Mouse (Mus musculus): Measurements from ENCODE around the gene Rgs7. TPM values are rescaled to one million over a fixed set of nuclear protein-coding genes. Genes with fewer than 3 reads are reported as not detected.

Rgs7 gene
- polyA plus RNA-seq, 1 experiment, result 0.07 TPM

- Histone ChIP-seq H3K36me3 (ENCODE audit: control insufficient read depth, insufficient read depth) (no peaks in the 10 kb centered on the region), H3K27me3 (ENCODE audit: control insufficient read depth, insufficient read depth, insufficient read length) (no peaks in the 10 kb centered on the region), H3K79me2 (ENCODE audit: control insufficient read depth, insufficient read depth) (no peaks in the 10 kb centered on the region), H3K79me3 (ENCODE audit: low read depth) (no peaks in the 10 kb centered on the region), H3K4me3 (ENCODE audit: insufficient read depth, poor library complexity, severe bottlenecking) (no peak overlapping the region), H3ac (ENCODE audit: control insufficient read depth, insufficient read length, low read depth) (no peak overlapping the region)
- no peak for TF ChIP-seq USF1 (IDR thresholded peaks at IDR 0.05; ENCODE audit: low read depth)
- no peak for TF ChIP-seq MYOG (IDR thresholded peaks at IDR 0.05; ENCODE audit: control insufficient read depth, extremely low read depth, insufficient read length)
Observed at GRCm38 (mm10) chr1:175035461-175035860, 456.8 kb downstream of the Rgs7 start.

GRCm38 (mm10) chr1:175032015-175032414, 460.3 kb downstream of the Rgs7 start:
- H3K79me2 ChIP-seq (ENCODE audit: control insufficient read depth, insufficient read depth), result no peaks in the 10 kb centered on the region
- no peaks in the 10 kb centered on the region for H3K36me3 ChIP-seq (ENCODE audit: control insufficient read depth, insufficient read depth)
- no peak overlapping the region for H3ac ChIP-seq (ENCODE audit: control insufficient read depth, insufficient read length, low read depth)
- no peaks in the 10 kb centered on the region for H3K27me3 ChIP-seq (ENCODE audit: control insufficient read depth, insufficient read depth, insufficient read length)
- no peak for TF ChIP-seq CEBPB (IDR thresholded peaks at IDR 0.05; ENCODE audit: low read depth)
- TF ChIP-seq USF1 (IDR thresholded peaks at IDR 0.05; ENCODE audit: low read depth), result no peak
- TF ChIP-seq FOSL1 (IDR thresholded peaks at IDR 0.05; ENCODE audit: insufficient read depth, low read length, poor library complexity, severe bottlenecking), result no peak
- TF ChIP-seq MAX (IDR thresholded peaks at IDR 0.05), result no peak
- no peak for TF ChIP-seq CTCF (IDR thresholded peaks at IDR 0.05; ENCODE audit: control insufficient read depth, insufficient read depth, insufficient read length)
- no peak overlapping the region for H3K4me3 ChIP-seq (ENCODE audit: insufficient read depth, poor library complexity, severe bottlenecking)
- no peaks in the 10 kb centered on the region for H3K79me3 ChIP-seq (ENCODE audit: low read depth)

DNA sequence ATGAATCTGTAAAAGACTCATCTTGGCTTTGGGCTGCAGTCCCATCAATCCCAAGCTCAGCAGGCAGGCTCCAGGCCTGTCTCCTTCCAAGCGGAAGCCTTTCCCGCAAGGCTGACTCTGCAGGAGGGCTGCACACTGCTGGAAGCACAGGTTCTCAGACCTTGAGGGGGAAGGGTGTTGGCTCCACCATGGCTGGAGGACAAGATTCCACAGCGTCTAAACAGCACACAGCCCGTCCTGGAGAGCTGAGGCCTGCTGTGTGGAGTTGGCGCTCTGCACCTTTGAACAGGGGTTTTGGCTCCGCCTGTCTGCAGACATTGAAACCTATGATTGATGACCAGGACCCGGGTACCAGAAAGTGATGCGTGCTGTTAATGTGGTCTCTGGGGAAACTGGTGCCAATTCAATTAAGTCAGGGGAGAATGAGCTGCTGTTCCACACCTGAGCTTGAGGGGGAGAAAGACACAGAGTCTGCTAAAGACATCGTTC, 463.5 kb downstream of the Rgs7 start:
- Histone ChIP-seq H3K27me3 (ENCODE audit: control insufficient read depth, insufficient read depth, insufficient read length) (no peaks in the 10 kb centered on the region), H3K4me3 (ENCODE audit: insufficient read depth, poor library complexity, severe bottlenecking) (no peak overlapping the region), H3K36me3 (ENCODE audit: control insufficient read depth, insufficient read depth) (no peaks in the 10 kb centered on the region), H3K79me3 (ENCODE audit: low read depth) (no peaks in the 10 kb centered on the region), H3ac (ENCODE audit: control insufficient read depth, insufficient read length, low read depth) (no peak overlapping the region), H3K79me2 (ENCODE audit: control insufficient read depth, insufficient read depth) (no peaks in the 10 kb centered on the region)
- TF ChIP-seq CEBPB (IDR thresholded peaks at IDR 0.05; ENCODE audit: low read depth) (no peak), CTCF (IDR thresholded peaks at IDR 0.05; ENCODE audit: control insufficient read depth, insufficient read depth, insufficient read length) (no peak), USF1 (IDR thresholded peaks at IDR 0.05; ENCODE audit: low read depth) (no peak), FOSL1 (IDR thresholded peaks at IDR 0.05; ENCODE audit: insufficient read depth, low read length, poor library complexity, severe bottlenecking) (no peak), MYOD1 (IDR thresholded peaks at IDR 0.05; ENCODE audit: control insufficient read depth, insufficient read length, low read depth) (no peak), MAX (IDR thresholded peaks at IDR 0.05) (no peak), MYOG (IDR thresholded peaks at IDR 0.05; ENCODE audit: control insufficient read depth, extremely low read depth, insufficient read length) (no peak)

DNA sequence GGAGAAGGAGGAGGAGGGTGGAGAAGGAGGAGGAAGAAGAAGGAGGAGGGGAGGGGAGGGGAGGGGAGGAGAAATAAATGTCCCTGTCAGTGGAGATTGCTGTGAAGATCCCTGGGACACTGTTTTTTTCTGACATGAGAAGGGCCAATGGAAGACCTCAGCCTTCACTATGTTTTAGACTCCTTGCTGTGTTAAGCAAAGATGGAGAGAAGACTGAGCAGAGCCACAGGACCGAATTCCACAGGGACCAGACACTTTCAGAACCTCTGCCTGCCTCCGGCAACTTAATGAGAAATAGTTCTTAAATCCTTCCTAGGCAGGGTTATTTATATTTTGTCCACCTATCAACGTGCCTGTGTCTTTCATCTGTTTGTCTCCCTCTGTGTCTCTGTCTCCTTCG, 464.0 kb downstream of the Rgs7 start:
- TF ChIP-seq MYOD1 (IDR thresholded peaks at IDR 0.05; ENCODE audit: control insufficient read depth, insufficient read length, low read depth) (no peak), CTCF (IDR thresholded peaks at IDR 0.05; ENCODE audit: control insufficient read depth, insufficient read depth, insufficient read length) (no peak), MYOG (IDR thresholded peaks at IDR 0.05; ENCODE audit: control insufficient read depth, extremely low read depth, insufficient read length) (no peak), FOSL1 (IDR thresholded peaks at IDR 0.05; ENCODE audit: insufficient read depth, low read length, poor library complexity, severe bottlenecking) (no peak), CEBPB (IDR thresholded peaks at IDR 0.05; ENCODE audit: low read depth) (no peak), MAX (IDR thresholded peaks at IDR 0.05) (no peak), USF1 (IDR thresholded peaks at IDR 0.05; ENCODE audit: low read depth) (no peak)
- Histone ChIP-seq H3K4me3 (ENCODE audit: insufficient read depth, poor library complexity, severe bottlenecking) (no peak overlapping the region), H3ac (ENCODE audit: control insufficient read depth, insufficient read length, low read depth) (no peak overlapping the region), H3K79me2 (ENCODE audit: control insufficient read depth, insufficient read depth) (no peaks in the 10 kb centered on the region), H3K36me3 (ENCODE audit: control insufficient read depth, insufficient read depth) (no peaks in the 10 kb centered on the region), H3K27me3 (ENCODE audit: control insufficient read depth, insufficient read depth, insufficient read length) (no peaks in the 10 kb centered on the region), H3K79me3 (ENCODE audit: low read depth) (no peaks in the 10 kb centered on the region)

DNA sequence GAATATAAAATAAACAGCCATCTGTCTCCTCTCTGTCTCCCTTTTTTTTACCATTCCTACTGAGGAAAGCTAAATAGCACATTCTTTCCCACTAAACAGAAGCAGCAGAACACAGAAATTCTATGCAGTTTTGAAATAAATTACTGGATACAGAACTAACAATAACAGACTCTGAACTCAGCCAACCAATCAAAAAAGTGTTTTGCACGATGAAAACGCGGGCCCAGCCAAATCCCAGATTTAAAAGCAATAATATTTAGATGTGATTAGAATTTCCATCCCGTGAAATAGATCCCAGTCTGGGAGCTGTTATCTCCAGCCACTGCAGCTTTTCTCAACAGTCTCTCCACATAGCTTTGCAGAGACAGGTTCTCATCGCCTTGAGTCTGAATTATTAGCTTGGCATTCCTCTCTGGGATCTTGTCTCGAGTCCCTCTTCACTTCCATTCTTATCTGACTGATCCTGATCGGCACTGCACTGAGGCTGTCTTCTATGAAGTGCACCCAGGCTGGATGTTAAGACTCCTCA, 466.5 kb downstream of the Rgs7 start:
- Histone ChIP-seq H3K4me3 (ENCODE audit: insufficient read depth, poor library complexity, severe bottlenecking) (no peak overlapping the region), H3K79me3 (ENCODE audit: low read depth) (no peaks in the 10 kb centered on the region), H3ac (ENCODE audit: control insufficient read depth, insufficient read length, low read depth) (no peak overlapping the region), H3K36me3 (ENCODE audit: control insufficient read depth, insufficient read depth) (no peaks in the 10 kb centered on the region), H3K79me2 (ENCODE audit: control insufficient read depth, insufficient read depth) (no peaks in the 10 kb centered on the region), H3K27me3 (ENCODE audit: control insufficient read depth, insufficient read depth, insufficient read length) (no peaks in the 10 kb centered on the region)
- TF ChIP-seq MAX (IDR thresholded peaks at IDR 0.05), result no peak
- no peak for TF ChIP-seq CTCF (IDR thresholded peaks at IDR 0.05; ENCODE audit: control insufficient read depth, insufficient read depth, insufficient read length)
- no peak for TF ChIP-seq FOSL1 (IDR thresholded peaks at IDR 0.05; ENCODE audit: insufficient read depth, low read length, poor library complexity, severe bottlenecking)
- TF ChIP-seq MYOD1 (IDR thresholded peaks at IDR 0.05; ENCODE audit: control insufficient read depth, insufficient read length, low read depth), result no peak
- no peak for TF ChIP-seq MYOG (IDR thresholded peaks at IDR 0.05; ENCODE audit: control insufficient read depth, extremely low read depth, insufficient read length)
- no peak for TF ChIP-seq USF1 (IDR thresholded peaks at IDR 0.05; ENCODE audit: low read depth)
- TF ChIP-seq CEBPB (IDR thresholded peaks at IDR 0.05; ENCODE audit: low read depth), result no peak

- TF ChIP-seq USF1 (IDR thresholded peaks at IDR 0.05; ENCODE audit: low read depth) (no peak), CTCF (IDR thresholded peaks at IDR 0.05; ENCODE audit: control insufficient read depth, insufficient read depth, insufficient read length) (no peak), CEBPB (IDR thresholded peaks at IDR 0.05; ENCODE audit: low read depth) (no peak), MYOD1 (IDR thresholded peaks at IDR 0.05; ENCODE audit: control insufficient read depth, insufficient read length, low read depth) (no peak), FOSL1 (IDR thresholded peaks at IDR 0.05; ENCODE audit: insufficient read depth, low read length, poor library complexity, severe bottlenecking) (no peak), MYOG (IDR thresholded peaks at IDR 0.05; ENCODE audit: control insufficient read depth, extremely low read depth, insufficient read length) (no peak), MAX (IDR thresholded peaks at IDR 0.05) (no peak)
- Histone ChIP-seq H3K36me3 (ENCODE audit: control insufficient read depth, insufficient read depth) (no peaks in the 10 kb centered on the region), H3K27me3 (ENCODE audit: control insufficient read depth, insufficient read depth, insufficient read length) (no peaks in the 10 kb centered on the region), H3K79me2 (ENCODE audit: control insufficient read depth, insufficient read depth) (no peaks in the 10 kb centered on the region), H3ac (ENCODE audit: control insufficient read depth, insufficient read length, low read depth) (no peak overlapping the region), H3K79me3 (ENCODE audit: low read depth) (no peaks in the 10 kb centered on the region), H3K4me3 (ENCODE audit: insufficient read depth, poor library complexity, severe bottlenecking) (no peak overlapping the region)
Observed at GRCm38 (mm10) chr1:175024136-175024535, 468.2 kb downstream of the Rgs7 start.

Other genes starting within 250 kb of the Rgs7 start
- gene Kmo, start 127.9 kb upstream of the Rgs7 start, polyA plus RNA-seq (2012; fragmentation: generic; extraction: Trizol), result 0.02 TPM
- gene Fh1, start 133.1 kb upstream of the Rgs7 start, polyA plus RNA-seq (2012; fragmentation: generic; extraction: Trizol), result 107 TPM
- gene Opn3, start 200.3 kb upstream of the Rgs7 start, polyA plus RNA-seq (2012; fragmentation: generic; extraction: Trizol), result 3.1 TPM
- 1.2 TPM for gene Chml, start 200.4 kb upstream of the Rgs7 start, polyA plus RNA-seq (2012; fragmentation: generic; extraction: Trizol)
- gene Wdr64, start 206.1 kb upstream of the Rgs7 start, polyA plus RNA-seq (2012; fragmentation: generic; extraction: Trizol), result not detected

Data from C2C12 (cell line).